Mouse (Mus musculus) E14TG2a.4 (cell line): ENCODE measurements at regions not wholly inside any gene's neighbourhood (a gene's known extent, or its start where the extent isn't known, plus 50 kb on each side); places are given as distances from the start of the nearest gene placed in this dataset.

ENCODE experiments used
- CTCF ChIP-seq: conservative IDR thresholded peaks from 2 replicates; pipeline ENCODE4 v1.5.1; 2014; ENCODE audit warnings: low read length
- POU5F1 ChIP-seq: IDR thresholded peaks from 2 replicates; pipeline ENCODE4 v1.6.1; 2014; ENCODE audit warnings: low read length, borderline replicate concordance

- no peak for TF ChIP-seq CTCF
- no peak for TF ChIP-seq POU5F1
These were observed 367.8 kb downstream of the Nr2f2 start for GRCm38 (mm10) chr7:69998756-69999155.
